10 mouse cellular contexts compared by ENCODE assay signal in genomic region chr5:90758020-90758605, GRCm38 (mm10). TPM values are rescaled to one million over a fixed set of nuclear protein-coding genes. Genes with fewer than 3 reads are reported as not detected.
DNase-seq lines count a peak whose midpoint lies in the region; ATAC-seq and TF ChIP-seq lines count a peak whose summit lies in the region.
"Had no signal": no experiment of that assay in that cellular context is flagged by ENCODE, and none has a peak within 500 bp of the region (broad histone marks: within the 10 kb centered on the region; RNA-seq: fewer than 3 reads in every experiment).

No protein-coding gene starts in this region.

- no peak for TF ChIP-seq POLR2A in limb, embryonic 14.5 days (IDR thresholded peaks at IDR 0.05; ENCODE audit: borderline replicate concordance, extremely low read depth, insufficient read depth, insufficient read length)
- TF ChIP-seq POLR2A in brain, embryonic 14.5 days (IDR thresholded peaks at IDR 0.05; ENCODE audit: borderline replicate concordance, extremely low read depth, insufficient read depth, insufficient read length, poor library complexity, severe bottlenecking) = no peak

- H3K27ac ChIP-seq in limb, embryonic 14.5 days (replicated peaks; ENCODE audit: low read depth, low read length) = no peak overlapping the region
- H3K27ac ChIP-seq in limb, embryonic 10.5 days = no peak overlapping the region
- no peak overlapping the region for H3K27ac ChIP-seq in lung, postnatal 0 days (ENCODE audit: low read length)
- H3K27ac ChIP-seq: limb, embryonic 15.5 days had no signal

- H3K4me2 ChIP-seq in limb, embryonic 14.5 days (replicated peaks; ENCODE audit: low read depth, low read length, severe bottlenecking) = no peak overlapping the region
- no peak overlapping the region for H3K4me2 ChIP-seq in lung, postnatal 0 days (replicated peaks; ENCODE audit: low read depth, low read length)

- WGBS in limb, embryonic 14.5 days = 30% methylated on average over 5 of the region's 5 CpGs
- WGBS in limb, embryonic 10.5 days = 43% methylated on average over 5 of the region's 5 CpGs
- WGBS in lung, postnatal 0 days = 53% methylated on average over 5 of the region's 5 CpGs

- no peak overlapping the region for H3K9ac ChIP-seq in limb, embryonic 14.5 days (ENCODE audit: low read depth, low read length, severe bottlenecking)
- H3K9ac ChIP-seq in lung, postnatal 0 days (replicated peaks; ENCODE audit: low read depth) = no peak overlapping the region
- H3K9ac ChIP-seq: limb, embryonic 15.5 days had no signal

- no peak for ATAC-seq in limb, embryonic 14.5 days (ENCODE audit: low FRiP score, low read depth)
- peak; percentile 43; the same call in 1 of the 2 replicates for ATAC-seq in lung, postnatal 0 days

- DNase-seq in cerebellum, adult 9-10 months = peak; percentile 1
- no peak for DNase-seq in cerebellum, adult 11 months
- DNase-seq in limb, embryonic 14.5 days (ENCODE audit: low spot score) = peak; percentile 39
- no peak for DNase-seq in limb, embryonic 10.5 days (ENCODE audit: low spot score)
- peak; percentile 39 for DNase-seq in brain, embryonic 14.5 days (ENCODE audit: low read depth)
- DNase-seq in lung, postnatal 0 days (ENCODE audit: low spot score) = peak; percentile 87
- DNase-seq in yolk sac, embryonic 10.5 days (ENCODE audit: low spot score) = no peak
- no peak for DNase-seq in urinary bladder, postnatal 25 days (ENCODE audit: low spot score)
- DNase-seq: cerebellum, adult 18-20 months had no signal

- no peaks in the 10 kb centered on the region for H3K36me3 ChIP-seq in limb, embryonic 14.5 days (ENCODE audit: control insufficient read depth, insufficient read depth, low read length)
- H3K36me3 ChIP-seq in limb, embryonic 10.5 days = no peaks in the 10 kb centered on the region
- no peaks in the 10 kb centered on the region for H3K36me3 ChIP-seq in lung, postnatal 0 days (ENCODE audit: insufficient read depth, low read length)
- H3K36me3 ChIP-seq: limb, embryonic 15.5 days had no signal

- H3K4me1 ChIP-seq in limb, embryonic 14.5 days (ENCODE audit: control insufficient read depth, insufficient read depth, low read length) = peaks cover 21% of the 10 kb centered on the region
- peaks cover 33% of the 10 kb centered on the region for H3K4me1 ChIP-seq in limb, embryonic 10.5 days
- H3K4me1 ChIP-seq in lung, postnatal 0 days (ENCODE audit: insufficient read depth, low read depth, low read length) = peaks cover 6% of the 10 kb centered on the region; the same call in 1 of the 2 replicates

- no peak overlapping the region for H3K4me3 ChIP-seq in limb, embryonic 14.5 days (replicated peaks; ENCODE audit: low read length)
- no peak overlapping the region for H3K4me3 ChIP-seq in limb, embryonic 10.5 days
- H3K4me3 ChIP-seq in lung, postnatal 0 days (ENCODE audit: low read depth, low read length) = no peak overlapping the region

- H3K27me3 ChIP-seq in limb, embryonic 14.5 days (ENCODE audit: control insufficient read depth, insufficient read depth, low read length) = peaks cover 13% of the 10 kb centered on the region
- H3K27me3 ChIP-seq in limb, embryonic 10.5 days (ENCODE audit: low read depth, poor library complexity, severe bottlenecking) = peaks cover 35% of the 10 kb centered on the region
- peaks cover 10% of the 10 kb centered on the region for H3K27me3 ChIP-seq in lung, postnatal 0 days (replicated peaks; ENCODE audit: insufficient read depth, low read length)

- H3K9me3 ChIP-seq in limb, embryonic 14.5 days (ENCODE audit: control insufficient read depth, low read length) = no peaks in the 10 kb centered on the region
- H3K9me3 ChIP-seq in limb, embryonic 10.5 days (replicated peaks) = no peaks in the 10 kb centered on the region
- no peaks in the 10 kb centered on the region for H3K9me3 ChIP-seq in lung, postnatal 0 days (ENCODE audit: low read length)
- H3K9me3 ChIP-seq: limb, embryonic 15.5 days had no signal

- TF ChIP-seq EP300 in lung, postnatal 0 days (IDR thresholded peaks at IDR 0.05) = peak; percentile 39; the same call in 1 of the 2 replicates

- no peak for TF ChIP-seq CTCF in brain, embryonic 14.5 days (IDR thresholded peaks at IDR 0.05; ENCODE audit: borderline replicate concordance, extremely low read depth, insufficient read depth, insufficient read length)
- no peak for TF ChIP-seq CTCF in lung, postnatal 0 days (IDR thresholded peaks at IDR 0.05)

RNA-seq across cellular contexts. Expression of gene Cxcl5, which starts 1.0 kb away (rescaled TPM):
- 1.3 and 1.4 TPM in 2 replicates for polyA plus RNA-seq in limb, embryonic 14.5 days (2012; rRNA removed)
- 1.4 and 2.4 TPM in 2 replicates for polyA plus RNA-seq in limb, embryonic 14.5 days (2014; fragmentation: Nextera tagmentation; extraction: Ambion mirVana)
- polyA plus RNA-seq in limb, embryonic 10.5 days (2016; fragmentation: Nextera tagmentation; extraction: Ambion mirVana) = 0.20 TPM in 1 of 2 replicates, not detected in the other
- 0.04 and 0.06 TPM in 2 replicates for polyA plus RNA-seq in brain, embryonic 14.5 days (2012; rRNA removed)
- 0.26 and 9.8 TPM in 2 replicates for polyA plus RNA-seq in lung, postnatal 0 days (2015; fragmentation: Nextera tagmentation; extraction: Ambion mirVana)

RNA-seq across cellular contexts. Expression of gene Ppbp, which starts 10.2 kb away (rescaled TPM):
- 1.6 and 3.0 TPM in 2 replicates for polyA plus RNA-seq in limb, embryonic 14.5 days (2012; rRNA removed)
- 3.0 and 3.2 TPM in 2 replicates for polyA plus RNA-seq in limb, embryonic 14.5 days (2014; fragmentation: Nextera tagmentation; extraction: Ambion mirVana)
- 6.3 and 8.3 TPM in 2 replicates for polyA plus RNA-seq in limb, embryonic 10.5 days (2016; fragmentation: Nextera tagmentation; extraction: Ambion mirVana)
- 0.79 and 1.6 TPM in 2 replicates for polyA plus RNA-seq in brain, embryonic 14.5 days (2012; rRNA removed)
- polyA plus RNA-seq in lung, postnatal 0 days (2015; fragmentation: Nextera tagmentation; extraction: Ambion mirVana) = 15.6 and 18.3 TPM in 2 replicates

RNA-seq across cellular contexts. Expression of gene Pf4, which starts 14.1 kb away (rescaled TPM):
- 41.2 and 50.2 TPM in 2 replicates for polyA plus RNA-seq in limb, embryonic 14.5 days (2012; rRNA removed)
- polyA plus RNA-seq in limb, embryonic 14.5 days (2014; fragmentation: Nextera tagmentation; extraction: Ambion mirVana) = 59.7 and 77.5 TPM in 2 replicates
- 32.4 and 43.9 TPM in 2 replicates for polyA plus RNA-seq in limb, embryonic 10.5 days (2016; fragmentation: Nextera tagmentation; extraction: Ambion mirVana)
- polyA plus RNA-seq in brain, embryonic 14.5 days (2012; rRNA removed) = 21.4 and 26.6 TPM in 2 replicates
- polyA plus RNA-seq in lung, postnatal 0 days (2015; fragmentation: Nextera tagmentation; extraction: Ambion mirVana) = 152 and 164 TPM in 2 replicates

RNA-seq across cellular contexts. Expression of gene Cxcl3, which starts 27.8 kb away (rescaled TPM):
- polyA plus RNA-seq in limb, embryonic 14.5 days (2012; rRNA removed) = 0.40 and 0.63 TPM in 2 replicates
- polyA plus RNA-seq in limb, embryonic 14.5 days (2014; fragmentation: Nextera tagmentation; extraction: Ambion mirVana) = 0.66 TPM in 1 of 2 replicates, not detected in the other
- polyA plus RNA-seq in limb, embryonic 10.5 days (2016; fragmentation: Nextera tagmentation; extraction: Ambion mirVana) = not detected in 2 replicates
- 0.09 TPM in 1 of 2 replicates, not detected in the other for polyA plus RNA-seq in brain, embryonic 14.5 days (2012; rRNA removed)
- polyA plus RNA-seq in lung, postnatal 0 days (2015; fragmentation: Nextera tagmentation; extraction: Ambion mirVana) = 0.42 and 2.5 TPM in 2 replicates

RNA-seq across cellular contexts. Expression of gene Cxcl15, which starts 36.2 kb away (rescaled TPM):
- polyA plus RNA-seq in limb, embryonic 14.5 days (2012; rRNA removed) = 0.09 and 0.28 TPM in 2 replicates
- 0.33 and 0.44 TPM in 2 replicates for polyA plus RNA-seq in limb, embryonic 14.5 days (2014; fragmentation: Nextera tagmentation; extraction: Ambion mirVana)
- polyA plus RNA-seq in limb, embryonic 10.5 days (2016; fragmentation: Nextera tagmentation; extraction: Ambion mirVana) = not detected in 2 replicates
- not detected in 2 replicates for polyA plus RNA-seq in brain, embryonic 14.5 days (2012; rRNA removed)
- 546 and 609 TPM in 2 replicates for polyA plus RNA-seq in lung, postnatal 0 days (2015; fragmentation: Nextera tagmentation; extraction: Ambion mirVana)

Comparison
In these comparisons a context has a peak if more than half of its experiments do, and no peak if none do; other contexts are left out.
1. DNase-seq: peak in cerebellum, adult 9-10 months (single experiment), limb, embryonic 14.5 days (single experiment), brain, embryonic 14.5 days (single experiment) and lung, postnatal 0 days (single experiment); none in cerebellum, adult 11 months (single experiment), limb, embryonic 10.5 days (single experiment), yolk sac, embryonic 10.5 days (single experiment) and urinary bladder, postnatal 25 days (single experiment).